10 mouse cellular contexts compared by ENCODE assay signal in the genomic region with DNA sequence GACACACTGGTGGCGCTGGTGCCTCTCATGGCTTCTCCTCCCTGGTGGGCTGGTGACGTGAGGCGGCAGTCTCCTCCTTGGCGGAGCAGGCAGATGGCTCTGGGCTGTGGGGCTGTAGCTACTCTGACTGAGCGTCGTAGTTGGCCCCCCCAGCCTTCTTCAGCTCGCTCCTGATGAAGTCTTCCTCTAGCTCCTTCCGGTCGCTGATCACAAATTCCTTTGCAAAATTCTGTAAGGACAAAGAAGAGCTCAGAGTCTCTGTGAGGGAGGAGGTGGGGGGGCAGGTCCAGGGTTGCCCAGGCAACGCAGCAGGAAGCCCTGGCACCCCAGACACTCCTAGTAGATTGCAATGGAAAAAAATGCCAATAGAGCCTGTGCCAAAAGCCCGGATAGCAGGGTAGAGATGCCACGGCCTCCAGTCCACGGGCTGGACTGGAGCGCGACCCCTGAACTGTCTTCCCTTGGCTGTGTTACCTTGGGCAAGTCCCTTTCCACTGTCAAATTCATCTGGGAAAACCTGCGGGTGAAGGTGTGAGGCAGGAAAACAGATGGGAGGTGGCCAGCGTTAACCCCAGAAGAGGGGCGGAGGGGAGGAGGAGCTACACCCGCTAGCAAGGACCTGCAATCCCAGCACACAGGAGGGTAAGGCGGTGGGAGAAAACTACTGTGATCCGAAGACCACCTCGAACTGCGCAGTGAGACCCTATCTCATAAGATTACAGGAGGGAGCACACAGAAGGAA. TPM values are rescaled to one million over a fixed set of nuclear protein-coding genes. Genes with fewer than 3 reads are reported as not detected.
DNase-seq lines count a peak whose midpoint lies in the region; ATAC-seq and TF ChIP-seq lines count a peak whose summit lies in the region.
"Had no signal": no experiment of that assay in that cellular context is flagged by ENCODE, and none has a peak within 500 bp of the region (broad histone marks: within the 10 kb centered on the region; RNA-seq: fewer than 3 reads in every experiment).

No protein-coding gene starts in this region.

- DNase-seq in stomach, postnatal 0 days (ENCODE audit: low spot score), result no peak
- DNase-seq in adrenal gland, postnatal 25 days, result no peak
- no peak for DNase-seq in cerebellum, adult 11-12 months
- no peak for DNase-seq in urinary bladder, postnatal 4 days (ENCODE audit: low spot score in 2 of 2)
- DNase-seq: kidney, adult 18-20 months; thymus, postnatal 36 days had no signal

- TF ChIP-seq EP300 in stomach, postnatal 0 days (optimal IDR thresholded peaks at IDR 0.05), result no peak

- ATAC-seq in stomach, embryonic 14.5 days (ENCODE audit: insufficient number of reproducible peaks, insufficient read depth, low FRiP score, low read depth), result no peak
- ATAC-seq in stomach, postnatal 0 days (ENCODE audit: low FRiP score, low TSS enrichment), result no peak
- ATAC-seq in hindbrain, embryonic 12.5 days (ENCODE audit: low FRiP score), result peak; percentile 60
- ATAC-seq in midbrain, embryonic 15.5 days (replicated peaks), result peak; percentile 43

- peaks cover 5% of the 10 kb centered on the region; the same call in 1 of the 2 replicates for H3K36me3 ChIP-seq in stomach, embryonic 14.5 days (ENCODE audit: control insufficient read depth, insufficient read depth, low read length)
- H3K36me3 ChIP-seq in stomach, postnatal 0 days (ENCODE audit: control insufficient read depth, insufficient read depth, low read length), result peaks cover 2% of the 10 kb centered on the region; the same call in 1 of the 2 replicates
- H3K36me3 ChIP-seq in hindbrain, embryonic 12.5 days, result peaks cover 16% of the 10 kb centered on the region
- H3K36me3 ChIP-seq in midbrain, embryonic 15.5 days (replicated peaks), result no peaks in the 10 kb centered on the region

- WGBS in stomach, embryonic 14.5 days, result 79% methylated on average over 23 of the region's 23 CpGs
- 83% methylated on average over 22 of the region's 23 CpGs for WGBS in stomach, postnatal 0 days
- 51% methylated on average over 23 of the region's 23 CpGs for WGBS in hindbrain, embryonic 12.5 days
- WGBS in midbrain, embryonic 15.5 days, result 42% methylated on average over 23 of the region's 23 CpGs

- H3K4me3 ChIP-seq in stomach, embryonic 14.5 days (ENCODE audit: low read depth, low read length), result no peak overlapping the region
- H3K4me3 ChIP-seq in stomach, postnatal 0 days (ENCODE audit: low read depth, low read length), result no peak overlapping the region
- no peak overlapping the region for H3K4me3 ChIP-seq in hindbrain, embryonic 12.5 days
- H3K4me3 ChIP-seq in midbrain, embryonic 15.5 days, result no peak overlapping the region
- H3K4me3 ChIP-seq: erythroblast, embryonic 14.5 days had no signal

- no peaks in the 10 kb centered on the region for H3K27me3 ChIP-seq in stomach, embryonic 14.5 days (ENCODE audit: control insufficient read depth, insufficient read depth, low read length)
- no peaks in the 10 kb centered on the region for H3K27me3 ChIP-seq in stomach, postnatal 0 days (ENCODE audit: control insufficient read depth, insufficient read depth, low read length)
- no peaks in the 10 kb centered on the region for H3K27me3 ChIP-seq in hindbrain, embryonic 12.5 days
- H3K27me3 ChIP-seq in midbrain, embryonic 15.5 days (replicated peaks), result no peaks in the 10 kb centered on the region

- H3K4me2 ChIP-seq in stomach, embryonic 14.5 days (replicated peaks; ENCODE audit: low read depth, low read length), result no peak overlapping the region
- no peak overlapping the region for H3K4me2 ChIP-seq in stomach, postnatal 0 days (replicated peaks; ENCODE audit: low read depth)
- H3K4me2 ChIP-seq in hindbrain, embryonic 12.5 days (replicated peaks), result no peak overlapping the region
- H3K4me2 ChIP-seq in midbrain, embryonic 15.5 days, result peak overlapping the region; percentile 5; the same call in 1 of the 2 replicates

- H3K9me3 ChIP-seq in stomach, embryonic 14.5 days (ENCODE audit: control insufficient read depth, low read depth, low read length), result no peaks in the 10 kb centered on the region
- H3K9me3 ChIP-seq in stomach, postnatal 0 days (ENCODE audit: control insufficient read depth, low read length), result no peaks in the 10 kb centered on the region
- H3K9me3 ChIP-seq in hindbrain, embryonic 12.5 days (replicated peaks), result no peaks in the 10 kb centered on the region
- H3K9me3 ChIP-seq in midbrain, embryonic 15.5 days, result no peaks in the 10 kb centered on the region

- TF ChIP-seq CTCF in stomach, postnatal 0 days (IDR thresholded peaks at IDR 0.05; ENCODE audit: low read depth), result no peak

- 0 out of 2 replicates have a peak overlapping the region, but pooled peaks have one; percentile 6 for H3K27ac ChIP-seq in stomach, embryonic 14.5 days (ENCODE audit: low read length)
- no peak overlapping the region; the same call in 1 of the 2 replicates for H3K27ac ChIP-seq in stomach, postnatal 0 days (replicated peaks)
- 0 out of 2 replicates have a peak overlapping the region, but pooled peaks have one; percentile 50 for H3K27ac ChIP-seq in hindbrain, embryonic 12.5 days
- peak overlapping the region; percentile 28; the same call in 1 of the 2 replicates for H3K27ac ChIP-seq in midbrain, embryonic 15.5 days

- no peak overlapping the region for H3K9ac ChIP-seq in stomach, embryonic 14.5 days (replicated peaks; ENCODE audit: low read depth, low read length)
- no peak overlapping the region for H3K9ac ChIP-seq in stomach, postnatal 0 days (ENCODE audit: low read length)
- no peak overlapping the region for H3K9ac ChIP-seq in hindbrain, embryonic 12.5 days
- no peak overlapping the region for H3K9ac ChIP-seq in midbrain, embryonic 15.5 days

- H3K4me1 ChIP-seq in stomach, embryonic 14.5 days (ENCODE audit: control insufficient read depth, insufficient read depth, low read length), result peaks cover 32% of the 10 kb centered on the region
- peaks cover 7% of the 10 kb centered on the region; the same call in 1 of the 2 replicates for H3K4me1 ChIP-seq in stomach, postnatal 0 days (replicated peaks; ENCODE audit: control insufficient read depth, insufficient read depth)
- H3K4me1 ChIP-seq in hindbrain, embryonic 12.5 days, result peaks cover 47% of the 10 kb centered on the region
- H3K4me1 ChIP-seq in midbrain, embryonic 15.5 days, result peaks cover 46% of the 10 kb centered on the region

RNA-seq across cellular contexts. Expression of a gene that starts 30.0 kb away (rescaled TPM):
- polyA plus RNA-seq in stomach, embryonic 14.5 days (2014; fragmentation: Nextera tagmentation; extraction: Ambion mirVana), result 340 and 436 TPM in 2 replicates
- polyA plus RNA-seq in stomach, postnatal 0 days (2015; fragmentation: Nextera tagmentation; extraction: Ambion mirVana), result 100 and 106 TPM in 2 replicates
- polyA plus RNA-seq in hindbrain, embryonic 12.5 days (2016; fragmentation: Nextera tagmentation; extraction: Ambion mirVana), result 115 and 142 TPM in 2 replicates
- polyA plus RNA-seq in midbrain, embryonic 15.5 days (2015; fragmentation: Nextera tagmentation; extraction: Ambion mirVana), result 123 and 134 TPM in 2 replicates
- total RNA-seq in adrenal gland, postnatal 25 days (2021), result 38.3 and 40.8 TPM in 2 replicates

RNA-seq across cellular contexts. Expression of a gene that starts 32.1 kb away (rescaled TPM):
- polyA plus RNA-seq in stomach, embryonic 14.5 days (2014; fragmentation: Nextera tagmentation; extraction: Ambion mirVana), result 10.4 and 11.7 TPM in 2 replicates
- 9.1 and 10.7 TPM in 2 replicates for polyA plus RNA-seq in stomach, postnatal 0 days (2015; fragmentation: Nextera tagmentation; extraction: Ambion mirVana)
- 11.9 and 12.2 TPM in 2 replicates for polyA plus RNA-seq in hindbrain, embryonic 12.5 days (2016; fragmentation: Nextera tagmentation; extraction: Ambion mirVana)
- 11.4 and 11.8 TPM in 2 replicates for polyA plus RNA-seq in midbrain, embryonic 15.5 days (2015; fragmentation: Nextera tagmentation; extraction: Ambion mirVana)
- total RNA-seq in adrenal gland, postnatal 25 days (2021), result 11.3 and 22.1 TPM in 2 replicates

RNA-seq across cellular contexts. Expression of a gene that starts 51.8 kb away (rescaled TPM):
- 11.2 and 15.6 TPM in 2 replicates for polyA plus RNA-seq in stomach, embryonic 14.5 days (2014; fragmentation: Nextera tagmentation; extraction: Ambion mirVana)
- polyA plus RNA-seq in stomach, postnatal 0 days (2015; fragmentation: Nextera tagmentation; extraction: Ambion mirVana), result 9.0 and 10.0 TPM in 2 replicates
- 12.2 and 12.8 TPM in 2 replicates for polyA plus RNA-seq in hindbrain, embryonic 12.5 days (2016; fragmentation: Nextera tagmentation; extraction: Ambion mirVana)
- 18.3 and 20.2 TPM in 2 replicates for polyA plus RNA-seq in midbrain, embryonic 15.5 days (2015; fragmentation: Nextera tagmentation; extraction: Ambion mirVana)
- 6.9 and 13.5 TPM in 2 replicates for total RNA-seq in adrenal gland, postnatal 25 days (2021)

Comparison
In these comparisons a context has a peak if more than half of its experiments do, and no peak if none do; other contexts are left out.
1. ATAC-seq: peak in hindbrain, embryonic 12.5 days (single experiment) and midbrain, embryonic 15.5 days (single experiment); none in stomach, embryonic 14.5 days (single experiment) and stomach, postnatal 0 days (single experiment).